Mouse (Mus musculus): Measurements from ENCODE around the gene Olfr199. TPM values are rescaled to one million over a fixed set of nuclear protein-coding genes. Genes with fewer than 3 reads are reported as not detected.
"Not testable (repeated sequence)": the region's sequence is repeated elsewhere in the genome, so short reads cannot be mapped to it uniquely, and the experiment has no call there.

Olfr199 gene
- total RNA-seq (2014; rRNA removed) (not detected in 2 replicates), polyA plus RNA-seq (2015; fragmentation: Nextera tagmentation; extraction: Ambion mirVana) (not detected in 2 replicates)

- not testable (repeated sequence) for H3K27me3 ChIP-seq (ENCODE audit: insufficient read depth, low read length); H3K9ac ChIP-seq (replicated peaks; ENCODE audit: low read length); H3K9me3 ChIP-seq (ENCODE audit: low read length); DNase-seq (ENCODE audit: low spot score); H3K4me2 ChIP-seq (ENCODE audit: low read depth, low read length); H3K4me3 ChIP-seq (ENCODE audit: low read length); H3K36me3 ChIP-seq (ENCODE audit: insufficient read depth, low read length); ATAC-seq; H3K4me1 ChIP-seq (ENCODE audit: insufficient read depth, low read length); H3K27ac ChIP-seq
- WGBS: 84% methylated on average over 1 of the region's 1 CpGs
Observed at GRCm38 (mm10) chr16:59219667-59220066, at the start of gene Olfr199. Gene Olfr199, minus strand, starts transcription at chr16:59219767.

GRCm38 (mm10) chr16:59269097-59269496 is 49.5 kb upstream of the Olfr199 start:
- H3K4me2 ChIP-seq (ENCODE audit: low read depth, low read length); H3K27ac ChIP-seq; H3K4me3 ChIP-seq (ENCODE audit: low read length); H3K36me3 ChIP-seq (ENCODE audit: insufficient read depth, low read length); DNase-seq (ENCODE audit: low spot score); ATAC-seq; H3K27me3 ChIP-seq (ENCODE audit: insufficient read depth, low read length); H3K4me1 ChIP-seq (ENCODE audit: insufficient read depth, low read length); H3K9me3 ChIP-seq (ENCODE audit: low read length); H3K9ac ChIP-seq (replicated peaks; ENCODE audit: low read length): not testable (repeated sequence)
- WGBS: 83% methylated on average over 4 of the region's 4 CpGs

GRCm38 (mm10) chr16:59249684-59250083 is 30.1 kb upstream of the Olfr199 start:
- ATAC-seq: no peak
- no peak for DNase-seq (ENCODE audit: low spot score)
- no peak for TF ChIP-seq CTCF (IDR thresholded peaks at IDR 0.05; ENCODE audit: low read depth)
- H3K27ac ChIP-seq: no peak overlapping the region
- no peaks in the 10 kb centered on the region for H3K36me3 ChIP-seq (ENCODE audit: insufficient read depth, low read length)
- 89% methylated on average over 17 of the region's 17 CpGs for whole genome bisulfite sequencing
- H3K4me1 ChIP-seq (ENCODE audit: insufficient read depth, low read length): no peaks in the 10 kb centered on the region
- H3K9me3 ChIP-seq (ENCODE audit: low read length): no peaks in the 10 kb centered on the region
- H3K9ac ChIP-seq (replicated peaks; ENCODE audit: low read length): no peak overlapping the region
- no peaks in the 10 kb centered on the region for H3K27me3 ChIP-seq (ENCODE audit: insufficient read depth, low read length)
- H3K4me2 ChIP-seq (ENCODE audit: low read depth, low read length): no peak overlapping the region
- H3K4me3 ChIP-seq (ENCODE audit: low read length): no peak overlapping the region

- not testable (repeated sequence) for H3K4me2 ChIP-seq (ENCODE audit: low read depth, low read length); ATAC-seq; H3K4me1 ChIP-seq (ENCODE audit: insufficient read depth, low read length); H3K9me3 ChIP-seq (ENCODE audit: low read length); DNase-seq (ENCODE audit: low spot score); H3K4me3 ChIP-seq (ENCODE audit: low read length); H3K27me3 ChIP-seq (ENCODE audit: insufficient read depth, low read length); H3K27ac ChIP-seq; H3K9ac ChIP-seq (replicated peaks; ENCODE audit: low read length); H3K36me3 ChIP-seq (ENCODE audit: insufficient read depth, low read length)
- WGBS: 81% methylated on average over 3 of the region's 3 CpGs
Observed at GRCm38 (mm10) chr16:59217861-59218260, 1.7 kb downstream of the Olfr199 start.

GRCm38 (mm10) chr16:59203433-59203832 is 16.1 kb downstream of the Olfr199 start, which contains the start of gene Olfr198:
Gene Olfr198, minus strand, starts transcription at chr16:59203533.
- WGBS: 72% methylated on average over 1 of the region's 1 CpGs
- not testable (repeated sequence) for H3K27ac ChIP-seq; DNase-seq (ENCODE audit: low spot score); H3K4me3 ChIP-seq (ENCODE audit: low read length); H3K9me3 ChIP-seq (ENCODE audit: low read length); H3K9ac ChIP-seq (replicated peaks; ENCODE audit: low read length); H3K4me1 ChIP-seq (ENCODE audit: insufficient read depth, low read length); H3K27me3 ChIP-seq (ENCODE audit: insufficient read depth, low read length); H3K4me2 ChIP-seq (ENCODE audit: low read depth, low read length); ATAC-seq; H3K36me3 ChIP-seq (ENCODE audit: insufficient read depth, low read length)

GRCm38 (mm10) chr16:59170354-59170753 is 49.2 kb downstream of the Olfr199 start, which contains the start of gene Olfr196:
Gene Olfr196, minus strand, starts transcription at chr16:59170454.
- DNase-seq (ENCODE audit: low spot score): no peak
- H3K4me2 ChIP-seq (ENCODE audit: low read depth, low read length): no peak within 1 kb of the TSS
- H3K9ac ChIP-seq (replicated peaks; ENCODE audit: low read length): no peak within 1 kb of the TSS
- no peak for ATAC-seq
- H3K9me3 ChIP-seq (ENCODE audit: low read length): no peaks in the 10 kb centered on the region
- H3K4me3 ChIP-seq (ENCODE audit: low read length): no peak within 1 kb of the TSS
- no peaks in the 10 kb centered on the region for H3K36me3 ChIP-seq (ENCODE audit: insufficient read depth, low read length)
- no peaks in the 10 kb centered on the region for H3K4me1 ChIP-seq (ENCODE audit: insufficient read depth, low read length)
- 67% methylated on average over 3 of the region's 3 CpGs for WGBS
- H3K27me3 ChIP-seq (ENCODE audit: insufficient read depth, low read length): no peaks in the 10 kb centered on the region
- H3K27ac ChIP-seq: no peak within 1 kb of the TSS
- TF ChIP-seq CTCF (IDR thresholded peaks at IDR 0.05; ENCODE audit: low read depth): no peak

Other genes with a start within 250 kb of the Olfr199 start
- not detected in 2 replicates for gene Olfr183, start 224.4 kb downstream of the Olfr199 start, total RNA-seq (2014; rRNA removed)
- gene Olfr183, start 224.4 kb downstream of the Olfr199 start, polyA plus RNA-seq (2015; fragmentation: Nextera tagmentation; extraction: Ambion mirVana): not detected in 2 replicates
- gene Olfr186, start 189.5 kb downstream of the Olfr199 start, total RNA-seq (2014; rRNA removed): not detected in 2 replicates
- gene Olfr186, start 189.5 kb downstream of the Olfr199 start, polyA plus RNA-seq (2015; fragmentation: Nextera tagmentation; extraction: Ambion mirVana): not detected in 2 replicates
- gene Olfr187, start 180.0 kb downstream of the Olfr199 start, total RNA-seq (2014; rRNA removed): not detected in 2 replicates
- not detected in 2 replicates for gene Olfr187, start 180.0 kb downstream of the Olfr199 start, polyA plus RNA-seq (2015; fragmentation: Nextera tagmentation; extraction: Ambion mirVana)
- not detected in 2 replicates for gene Olfr190, start 141.8 kb downstream of the Olfr199 start, total RNA-seq (2014; rRNA removed)
- gene Olfr190, start 141.8 kb downstream of the Olfr199 start, polyA plus RNA-seq (2015; fragmentation: Nextera tagmentation; extraction: Ambion mirVana): not detected in 2 replicates
- gene Olfr191, start 129.9 kb downstream of the Olfr199 start, total RNA-seq (2014; rRNA removed): not detected in 2 replicates
- gene Olfr191, start 129.9 kb downstream of the Olfr199 start, polyA plus RNA-seq (2015; fragmentation: Nextera tagmentation; extraction: Ambion mirVana): not detected in 2 replicates
- not detected in 2 replicates for gene Olfr193, start 107.9 kb downstream of the Olfr199 start, total RNA-seq (2014; rRNA removed)
- not detected in 2 replicates for gene Olfr193, start 107.9 kb downstream of the Olfr199 start, polyA plus RNA-seq (2015; fragmentation: Nextera tagmentation; extraction: Ambion mirVana)
- not detected in 2 replicates for gene Olfr194, start 98.7 kb downstream of the Olfr199 start, total RNA-seq (2014; rRNA removed)
- not detected in 2 replicates for gene Olfr194, start 98.7 kb downstream of the Olfr199 start, polyA plus RNA-seq (2015; fragmentation: Nextera tagmentation; extraction: Ambion mirVana)
- not detected in 2 replicates for gene Olfr195, start 72.7 kb downstream of the Olfr199 start, total RNA-seq (2014; rRNA removed)
- not detected in 2 replicates for gene Olfr195, start 72.7 kb downstream of the Olfr199 start, polyA plus RNA-seq (2015; fragmentation: Nextera tagmentation; extraction: Ambion mirVana)
- gene Olfr196, start 49.3 kb downstream of the Olfr199 start, total RNA-seq (2014; rRNA removed): not detected in 2 replicates
- gene Olfr196, start 49.3 kb downstream of the Olfr199 start, polyA plus RNA-seq (2015; fragmentation: Nextera tagmentation; extraction: Ambion mirVana): not detected in 2 replicates
- not detected in 2 replicates for gene Olfr198, start 16.2 kb downstream of the Olfr199 start, total RNA-seq (2014; rRNA removed)
- gene Olfr198, start 16.2 kb downstream of the Olfr199 start, polyA plus RNA-seq (2015; fragmentation: Nextera tagmentation; extraction: Ambion mirVana): not detected in 2 replicates
- not detected in 2 replicates for gene Olfr201, start 52.9 kb upstream of the Olfr199 start, total RNA-seq (2014; rRNA removed)
- not detected in 2 replicates for gene Olfr201, start 52.9 kb upstream of the Olfr199 start, polyA plus RNA-seq (2015; fragmentation: Nextera tagmentation; extraction: Ambion mirVana)
- not detected in 2 replicates for gene Olfr202, start 67.0 kb upstream of the Olfr199 start, total RNA-seq (2014; rRNA removed)
- gene Olfr202, start 67.0 kb upstream of the Olfr199 start, polyA plus RNA-seq (2015; fragmentation: Nextera tagmentation; extraction: Ambion mirVana): not detected in 2 replicates
- gene Olfr203, start 79.1 kb upstream of the Olfr199 start, total RNA-seq (2014; rRNA removed): not detected in 2 replicates
- gene Olfr203, start 79.1 kb upstream of the Olfr199 start, polyA plus RNA-seq (2015; fragmentation: Nextera tagmentation; extraction: Ambion mirVana): not detected in 2 replicates
- not detected in 2 replicates for gene Olfr204, start 98.5 kb upstream of the Olfr199 start, total RNA-seq (2014; rRNA removed)
- not detected in 2 replicates for gene Olfr204, start 98.5 kb upstream of the Olfr199 start, polyA plus RNA-seq (2015; fragmentation: Nextera tagmentation; extraction: Ambion mirVana)
- not detected in 2 replicates for gene Olfr205, start 111.4 kb upstream of the Olfr199 start, total RNA-seq (2014; rRNA removed)
- not detected in 2 replicates for gene Olfr205, start 111.4 kb upstream of the Olfr199 start, polyA plus RNA-seq (2015; fragmentation: Nextera tagmentation; extraction: Ambion mirVana)
- not detected in 2 replicates for gene Olfr206, start 129.5 kb upstream of the Olfr199 start, total RNA-seq (2014; rRNA removed)
- not detected in 2 replicates for gene Olfr206, start 129.5 kb upstream of the Olfr199 start, polyA plus RNA-seq (2015; fragmentation: Nextera tagmentation; extraction: Ambion mirVana)
- gene Olfr209, start 144.2 kb upstream of the Olfr199 start, total RNA-seq (2014; rRNA removed): not detected in 2 replicates
- not detected in 2 replicates for gene Olfr209, start 144.2 kb upstream of the Olfr199 start, polyA plus RNA-seq (2015; fragmentation: Nextera tagmentation; extraction: Ambion mirVana)
- gene Gabrr3, start 187.6 kb upstream of the Olfr199 start, total RNA-seq (2014; rRNA removed): not detected in 2 replicates
- gene Gabrr3, start 187.6 kb upstream of the Olfr199 start, polyA plus RNA-seq (2015; fragmentation: Nextera tagmentation; extraction: Ambion mirVana): 0.03 TPM in 1 of 2 replicates, not detected in the other

Measured in hindbrain, postnatal 0 days (tissue).